Mouse (Mus musculus) lung, adult 2 months (tissue): ENCODE data around the gene Ptprd. TPM values are rescaled to one million over a fixed set of nuclear protein-coding genes. Genes with fewer than 3 reads are reported as not detected.

Experiments used
- DNase-seq: peaks from one replicate; pipeline ENCODE4 v3.0.0; 2022
- H3K4me1 ChIP-seq: fragments of 200-500 bp; 2 replicates; pipeline ENCODE4 v1.6.1; 2011; ENCODE audit warnings: low read length; ENCODE audit not compliant: control insufficient read depth, insufficient read depth
- H3K4me3 ChIP-seq: fragments of 200-500 bp; replicated peaks from 2 replicates; pipeline ENCODE3; 2011; ENCODE audit warnings: low read depth, mild to moderate bottlenecking, control low read depth, low read length; ENCODE audit errors: extremely low read depth
- CTCF ChIP-seq: fragments of 200-500 bp; IDR thresholded peaks from 2 replicates; pipeline ENCODE4 v1.5.1; 2011; ENCODE audit warnings: mild to moderate bottlenecking, low read length, control low read depth; ENCODE audit not compliant: insufficient read depth
- POLR2A ChIP-seq: fragments of 200-500 bp; IDR thresholded peaks from 2 replicates; pipeline ENCODE4 v1.6.1; 2011; ENCODE audit warnings: low read depth, mild to moderate bottlenecking, control low read depth, low read length, borderline replicate concordance; ENCODE audit errors: extremely low read depth
- WGBS: fragments of 180-500 bp; shearing (Covaris S2); methylation state at CpG from one replicate; pipeline ENCODE4 v1.1.7; 2018; 5-methylcytosine and 5-hydroxymethylcytosine counted together
- polyA plus RNA-seq: library from polyadenylated mRNA; depleted of rRNA; stranded (reverse); fragments of >200 nt; gene quantifications from 2 replicates; pipeline ENCODE4 v1.2.3, GENCODE M21; 2012; rRNA removed

Gene Ptprd
- polyA plus RNA-seq: 7.6 and 13.4 TPM in 2 replicates

DNA sequence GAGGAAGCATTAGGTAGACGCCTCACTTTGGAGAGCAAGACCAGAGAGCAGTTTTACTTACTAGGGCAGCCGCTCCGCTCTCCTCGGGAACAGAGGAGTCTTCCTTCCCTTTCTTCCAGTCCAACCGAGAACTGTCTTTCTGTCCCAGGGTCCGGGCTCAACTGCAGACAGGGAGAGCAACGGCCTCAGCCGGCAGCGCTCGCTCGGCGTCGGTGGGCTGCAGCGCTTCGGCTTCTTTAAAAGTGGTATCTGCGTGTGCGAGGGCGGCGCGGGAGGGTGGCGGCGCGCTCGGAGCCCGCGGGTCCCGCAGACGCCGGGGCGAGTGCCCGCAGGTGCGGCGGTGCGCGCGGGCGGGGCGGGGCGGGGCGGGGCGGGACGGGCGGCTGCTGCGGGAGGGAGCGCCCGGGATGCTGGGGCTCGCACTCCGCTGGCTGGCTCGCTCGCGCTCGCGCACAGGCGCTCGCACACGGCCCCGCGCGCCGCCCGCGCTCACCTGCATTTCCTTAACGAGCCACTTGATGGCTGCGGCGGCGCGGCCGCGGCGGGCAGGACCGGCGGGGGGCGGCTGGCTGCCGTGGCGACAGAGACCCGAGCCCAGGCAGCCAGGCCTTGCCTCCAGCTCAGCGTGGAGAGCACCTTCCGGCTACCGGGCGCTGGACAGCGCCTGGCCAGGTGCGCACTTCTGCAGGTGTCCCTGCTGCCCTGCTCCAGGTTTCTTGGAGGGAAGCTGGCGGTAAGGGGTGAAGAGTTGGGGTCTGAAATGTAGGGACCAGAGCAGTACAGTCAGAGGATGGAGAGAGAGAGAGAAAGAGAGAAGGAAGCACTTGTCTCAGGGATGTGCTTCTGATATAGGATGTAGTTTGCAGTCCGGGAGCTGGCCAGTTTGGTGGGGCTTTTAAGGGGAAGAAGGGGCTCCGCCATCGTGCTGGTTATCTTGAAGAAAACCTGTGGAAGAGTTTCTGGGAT lies at the start of gene Ptprd:
Gene Ptprd, minus strand, starts transcription at position 433 of the 966 bp plus-strand sequence.
- Histone ChIP-seq H3K4me1 (no peaks in the 10 kb centered on the region), H3K4me3 (no peak within 1 kb of the TSS)
- TF ChIP-seq POLR2A (no peak), CTCF (no peak)
- no peak for DNase-seq
- 2% methylated on average over 85 of the region's 86 CpGs for WGBS

DNA sequence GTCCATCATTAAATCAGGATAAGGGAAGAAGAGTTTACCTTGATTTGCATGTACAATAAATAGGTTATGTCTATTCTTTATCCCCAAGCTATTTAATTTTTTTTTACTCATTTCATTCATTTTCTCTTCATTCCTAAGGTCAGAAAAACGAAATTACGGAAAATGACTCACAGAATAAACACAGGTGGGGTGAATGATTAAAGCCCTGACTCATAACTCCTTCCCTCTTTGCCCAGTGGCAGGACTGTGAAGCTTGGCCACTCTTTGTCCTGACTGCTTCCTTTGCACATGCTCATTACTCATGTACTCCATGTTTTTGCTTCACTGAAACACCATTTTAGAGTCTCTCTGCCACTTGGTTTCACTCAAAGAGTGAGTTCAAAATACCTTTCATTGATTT lies 24.1 kb upstream of the Ptprd start:
- TF ChIP-seq POLR2A (no peak), CTCF (no peak)
- no peaks in the 10 kb centered on the region for H3K4me1 ChIP-seq
- 55% methylated on average over 2 of the region's 2 CpGs for WGBS
- no peak for DNase-seq
- no peak overlapping the region for H3K4me3 ChIP-seq

DNA sequence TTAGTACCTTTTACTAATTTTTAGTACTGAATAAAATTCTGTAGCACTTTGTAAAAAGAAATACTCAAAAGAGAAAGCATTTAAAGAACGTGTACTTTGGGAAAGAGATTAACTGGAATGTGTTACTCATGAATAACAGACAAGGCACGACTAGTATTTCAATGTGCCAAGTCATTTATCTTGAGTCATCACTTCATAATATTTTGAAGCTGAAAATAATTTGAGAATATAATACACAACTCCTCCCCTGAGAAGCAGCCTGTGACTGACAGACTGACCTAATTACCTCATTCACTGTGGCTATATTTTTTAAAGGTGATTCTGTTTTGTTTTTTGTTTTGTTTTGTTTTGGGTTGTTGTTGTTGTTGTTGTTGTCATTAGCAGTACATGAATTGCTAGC lies 23.6 kb upstream of the Ptprd start:
- H3K4me3 ChIP-seq: no peak overlapping the region
- no peak for DNase-seq
- H3K4me1 ChIP-seq: no peaks in the 10 kb centered on the region
- TF ChIP-seq POLR2A (no peak), CTCF (no peak)
- whole genome bisulfite sequencing: 49% methylated on average over 2 of the region's 2 CpGs

DNA sequence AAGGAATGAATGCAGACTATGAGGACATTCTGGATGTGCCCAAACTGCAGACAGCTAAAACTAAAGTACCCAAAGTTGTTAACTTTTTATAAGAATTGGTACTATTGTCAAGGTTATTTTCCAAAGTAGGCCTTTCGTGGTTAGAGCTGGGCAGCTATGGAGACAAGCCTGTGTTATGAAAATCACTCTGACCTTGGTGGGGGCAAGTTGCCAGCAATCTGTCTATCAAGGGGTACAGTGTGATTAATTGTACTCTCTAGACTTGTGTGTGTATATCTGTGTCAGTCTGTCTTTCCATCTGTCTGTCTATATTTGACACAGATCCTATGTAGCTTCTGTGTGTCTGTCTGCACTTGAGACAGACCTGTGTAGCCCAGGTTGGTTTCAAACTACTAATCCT lies 22.9 kb upstream of the Ptprd start:
- 63% methylated on average over 1 of the region's 1 CpGs for WGBS
- no peak overlapping the region for H3K4me3 ChIP-seq
- no peak for DNase-seq
- H3K4me1 ChIP-seq: no peaks in the 10 kb centered on the region
- TF ChIP-seq CTCF: no peak
- no peak for TF ChIP-seq POLR2A

DNA sequence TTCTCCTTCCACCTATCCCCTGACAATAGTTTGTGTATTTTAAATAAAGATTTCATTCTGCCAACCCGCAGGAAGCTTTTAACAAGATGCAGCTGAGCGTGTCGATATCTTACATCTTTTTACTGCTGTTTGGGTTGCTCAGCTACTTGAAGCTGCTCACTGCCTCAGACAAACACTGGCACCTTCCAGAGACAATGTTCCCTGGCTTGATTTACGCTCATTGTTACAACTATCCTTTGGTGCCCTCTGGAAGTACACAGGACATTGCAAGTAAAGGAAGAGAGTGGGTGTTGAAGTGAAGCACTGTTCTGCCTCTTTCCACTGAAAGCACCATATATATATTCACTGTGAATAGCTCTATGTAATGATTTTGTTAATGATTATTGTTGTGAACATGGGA lies 2.2 kb upstream of the Ptprd start:
- TF ChIP-seq POLR2A (no peak), CTCF (no peak)
- Histone ChIP-seq H3K4me3 (no peak overlapping the region), H3K4me1 (no peaks in the 10 kb centered on the region)
- WGBS: 62% methylated on average over 4 of the region's 4 CpGs
- no peak for DNase-seq

DNA sequence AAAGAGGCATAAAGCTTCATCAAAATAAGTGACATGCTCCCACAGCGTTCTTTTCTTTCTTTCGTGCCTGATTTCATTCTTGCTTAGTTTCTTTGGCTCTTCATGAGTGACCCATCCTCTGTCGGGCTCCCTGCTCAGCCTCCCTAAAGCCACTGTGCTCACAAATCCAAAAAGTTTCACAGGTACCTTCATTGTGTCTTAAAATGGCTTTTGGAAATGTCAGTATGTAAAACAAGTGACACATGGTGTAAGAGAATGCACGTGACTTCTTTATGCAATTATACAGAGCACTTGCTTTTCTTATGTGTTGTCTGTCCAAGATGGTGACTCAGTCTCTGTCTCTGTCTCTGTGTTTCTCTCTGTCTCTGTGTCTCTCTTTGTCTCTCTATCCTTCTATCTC lies 1.2 kb upstream of the Ptprd start:
- H3K4me3 ChIP-seq: no peak overlapping the region
- DNase-seq: no peak
- no peak for TF ChIP-seq CTCF
- TF ChIP-seq POLR2A: no peak
- 72% methylated on average over 4 of the region's 4 CpGs for WGBS
- H3K4me1 ChIP-seq: no peaks in the 10 kb centered on the region

DNA sequence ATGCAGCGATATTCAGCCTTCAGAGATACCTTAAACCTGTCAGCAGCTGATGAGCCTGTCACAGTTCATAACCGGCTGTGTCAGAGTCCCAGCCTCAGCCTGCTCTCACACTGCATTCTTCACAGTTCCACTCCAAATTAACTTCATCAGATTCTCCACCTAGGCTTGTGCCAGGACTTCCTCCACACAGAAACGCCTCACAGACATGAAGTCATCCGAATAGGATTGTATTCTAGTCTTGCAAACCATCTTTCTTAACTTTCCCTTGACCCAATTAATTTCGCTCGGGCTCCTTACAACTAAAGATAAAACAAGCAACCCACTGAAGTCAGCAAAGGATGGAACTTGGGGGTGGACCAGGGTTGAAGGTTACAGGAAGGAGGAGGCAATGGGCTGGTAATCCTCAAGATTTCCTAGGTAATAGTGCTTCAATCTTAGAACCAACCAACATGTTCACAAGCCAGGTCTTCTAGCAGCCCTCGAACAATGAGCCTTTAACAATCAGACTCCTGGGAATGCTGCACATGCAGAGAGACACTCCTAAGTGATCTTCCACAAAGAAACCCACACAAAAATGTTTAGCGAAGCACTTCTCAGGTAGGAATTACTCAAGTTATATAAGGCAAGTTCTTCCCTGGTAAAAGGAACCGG lies 758 bp downstream of the Ptprd start:
- DNase-seq: no peak
- TF ChIP-seq POLR2A: no peak
- no peak for TF ChIP-seq CTCF
- no peaks in the 10 kb centered on the region for H3K4me1 ChIP-seq
- H3K4me3 ChIP-seq: no peak overlapping the region
- 28% methylated on average over 9 of the region's 9 CpGs for WGBS

DNA sequence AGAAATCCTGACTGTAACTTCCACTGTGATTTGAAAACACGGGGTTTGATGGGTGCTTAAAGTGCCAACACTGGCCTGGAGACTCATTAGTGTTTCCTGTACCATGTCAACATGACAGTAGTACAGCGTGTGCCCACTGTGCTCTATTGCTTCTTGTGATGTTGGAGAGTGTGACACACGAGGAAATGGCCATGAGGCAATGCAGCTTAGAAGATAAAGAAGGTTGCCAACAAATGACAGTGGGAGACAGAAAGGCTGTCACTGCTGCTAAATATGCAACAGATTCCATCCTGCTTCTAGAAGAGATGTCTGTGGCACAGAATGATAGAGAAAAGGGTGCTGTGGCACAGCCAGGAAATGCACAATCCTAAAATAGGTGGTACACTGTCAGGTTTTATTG lies 6.7 kb downstream of the Ptprd start:
- no peak for DNase-seq
- Histone ChIP-seq H3K4me3 (no peak overlapping the region), H3K4me1 (no peaks in the 10 kb centered on the region)
- TF ChIP-seq CTCF: no peak
- no peak for TF ChIP-seq POLR2A
- 32% methylated on average over 3 of the region's 3 CpGs for WGBS

DNA sequence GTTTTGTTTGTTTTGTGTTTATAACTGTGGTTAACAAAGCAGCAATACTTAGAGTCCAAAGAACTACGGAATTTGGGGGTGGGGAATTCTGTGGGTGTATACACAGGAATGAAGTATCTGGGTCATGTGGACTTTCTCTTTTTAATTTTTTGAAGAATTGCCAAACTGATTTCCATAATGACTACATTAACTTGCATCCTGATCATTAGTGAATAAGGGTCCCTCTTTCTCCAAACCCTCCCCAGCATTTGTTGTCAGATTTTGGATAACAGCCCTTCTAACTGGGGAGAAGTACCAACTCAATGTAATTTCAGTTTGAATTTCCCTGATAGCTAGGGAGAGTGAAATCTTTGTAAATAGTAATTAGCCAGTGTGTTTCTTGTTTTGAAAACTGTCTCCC lies 43.3 kb downstream of the Ptprd start:
- WGBS: 66% methylated on average over 1 of the region's 1 CpGs
- Histone ChIP-seq H3K4me1 (no peaks in the 10 kb centered on the region), H3K4me3 (no peak overlapping the region)
- no peak for DNase-seq
- TF ChIP-seq CTCF (no peak), POLR2A (no peak)
